Mouse (Mus musculus): ENCODE data around the gene Tbx4.
A peak's percentile ranks its signal among the peaks of the same experiment; 100 is the strongest.

GRCm38 (mm10) chr11:85864363-85864762, 21.9 kb upstream of the Tbx4 start:
- TF ChIP-seq CTCF (IDR thresholded peaks at IDR 0.05; ENCODE audit: low read depth): peak; percentile 61
- no peak for TF ChIP-seq EP300 (optimal IDR thresholded peaks at IDR 0.05)
